In genomic region chr6:84329106-84329505, GRCm38 (mm10) we compare ENCODE assay signal across 16 mouse cellular contexts.
DNase-seq lines count a peak whose midpoint lies in the region; ATAC-seq and TF ChIP-seq lines count a peak whose summit lies in the region.
"Had no signal": no experiment of that assay in that cellular context is flagged by ENCODE, and none has a peak within 500 bp of the region (broad histone marks: within the 10 kb centered on the region; RNA-seq: fewer than 3 reads in every experiment).

No protein-coding gene starts in this region.

- WGBS in liver, embryonic 13.5 days (ENCODE audit: insufficient replicate concordance): 26% methylated on average over 7 of the region's 7 CpGs
- WGBS in liver, postnatal 0 days (ENCODE audit: insufficient replicate concordance): 44% methylated on average over 7 of the region's 7 CpGs
- 50% methylated on average over 7 of the region's 7 CpGs for WGBS in limb, embryonic 12.5 days

- TF ChIP-seq EP300 in liver, postnatal 0 days (IDR thresholded peaks at IDR 0.05; ENCODE audit: low read depth): no peak

- peaks cover 34% of the 10 kb centered on the region for H3K4me1 ChIP-seq in liver, embryonic 13.5 days (replicated peaks)
- H3K4me1 ChIP-seq in liver, postnatal 0 days (ENCODE audit: insufficient read depth): no peaks in the 10 kb centered on the region
- peaks cover 5% of the 10 kb centered on the region; the same call in 1 of the 2 replicates for H3K4me1 ChIP-seq in limb, embryonic 12.5 days (replicated peaks)
- H3K4me1 ChIP-seq: hindbrain, embryonic 13.5 days; neural tube, embryonic 13.5 days had no signal

- H3K27me3 ChIP-seq in liver, embryonic 13.5 days: peaks cover 14% of the 10 kb centered on the region
- 0 out of 2 replicates have a peak, but pooled peaks cover 4% of the 10 kb centered on the region for H3K27me3 ChIP-seq in liver, postnatal 0 days (ENCODE audit: insufficient read depth, low read length)
- no peaks in the 10 kb centered on the region; the same call in 1 of the 2 replicates for H3K27me3 ChIP-seq in limb, embryonic 12.5 days
- H3K27me3 ChIP-seq: hindbrain, embryonic 13.5 days; neural tube, embryonic 13.5 days had no signal

- ATAC-seq in liver, embryonic 13.5 days (ENCODE audit: low read depth): no peak
- no peak for ATAC-seq in liver, postnatal 0 days
- ATAC-seq in limb, embryonic 12.5 days (ENCODE audit: insufficient number of reproducible peaks, insufficient read depth, low FRiP score, low TSS enrichment, low read depth): no peak
- ATAC-seq in inflammation-experienced regulatory T-cells, adult 6 months: no peak
- ATAC-seq: intestine, embryonic 16.5 days had no signal

- no peaks in the 10 kb centered on the region for H3K36me3 ChIP-seq in liver, embryonic 13.5 days
- H3K36me3 ChIP-seq in liver, postnatal 0 days (replicated peaks; ENCODE audit: insufficient read depth, low read length): no peaks in the 10 kb centered on the region
- no peaks in the 10 kb centered on the region for H3K36me3 ChIP-seq in limb, embryonic 12.5 days
- H3K36me3 ChIP-seq: heart, embryonic 15.5 days; hindbrain, embryonic 13.5 days; neural tube, embryonic 13.5 days had no signal

- no peak overlapping the region for H3K27ac ChIP-seq in liver, embryonic 13.5 days
- no peak overlapping the region for H3K27ac ChIP-seq in liver, postnatal 0 days (ENCODE audit: low read depth)
- H3K27ac ChIP-seq in limb, embryonic 12.5 days: 0 out of 2 replicates have a peak overlapping the region, but pooled peaks have one; percentile 18
- H3K27ac ChIP-seq: heart, embryonic 15.5 days; hindbrain, embryonic 13.5 days; kidney, postnatal 0 days; layer of hippocampus, adult 2 months; neural tube, embryonic 13.5 days had no signal

- H3K9ac ChIP-seq in liver, embryonic 13.5 days: no peak overlapping the region
- H3K9ac ChIP-seq in liver, postnatal 0 days (replicated peaks): no peak overlapping the region
- H3K9ac ChIP-seq in limb, embryonic 12.5 days (replicated peaks): no peak overlapping the region
- H3K9ac ChIP-seq: heart, embryonic 15.5 days; hindbrain, embryonic 13.5 days; neural tube, embryonic 13.5 days had no signal

- TF ChIP-seq CTCF in liver, postnatal 0 days (IDR thresholded peaks at IDR 0.05; ENCODE audit: low read depth): no peak

- DNase-seq in cerebellum, postnatal 14 days: peak; percentile 37 to 63
- DNase-seq in cerebellum, adult 11 months: no peak
- no peak for DNase-seq in liver, embryonic 13.5 days
- DNase-seq in liver, postnatal 0 days: no peak
- peak; percentile 20 for DNase-seq in MEL-GATA-1-ER (ENCODE audit: extremely low read depth, low read depth)
- DNase-seq in B cell, adult 2 months: no peak
- DNase-seq: thymus, postnatal 36 days had no signal

- H3K4me2 ChIP-seq in liver, embryonic 13.5 days: peak overlapping the region; percentile 11; the same call in 1 of the 2 replicates
- no peak overlapping the region for H3K4me2 ChIP-seq in liver, postnatal 0 days (ENCODE audit: low read depth, low read length)
- H3K4me2 ChIP-seq in limb, embryonic 12.5 days: no peak overlapping the region
- H3K4me2 ChIP-seq: heart, embryonic 15.5 days; hindbrain, embryonic 13.5 days; neural tube, embryonic 13.5 days had no signal

- no peaks in the 10 kb centered on the region for H3K9me3 ChIP-seq in liver, embryonic 13.5 days (replicated peaks)
- no peaks in the 10 kb centered on the region for H3K9me3 ChIP-seq in liver, postnatal 0 days (ENCODE audit: low read length)
- 0 out of 2 replicates have a peak, but pooled peaks cover 5% of the 10 kb centered on the region for H3K9me3 ChIP-seq in limb, embryonic 12.5 days
- H3K9me3 ChIP-seq: heart, embryonic 15.5 days; hindbrain, embryonic 13.5 days had no signal

- H3K4me3 ChIP-seq in liver, embryonic 13.5 days (replicated peaks): no peak overlapping the region
- no peak overlapping the region for H3K4me3 ChIP-seq in liver, postnatal 0 days (ENCODE audit: low read depth, low read length)
- H3K4me3 ChIP-seq in limb, embryonic 12.5 days (replicated peaks): no peak overlapping the region
- H3K4me3 ChIP-seq: heart, embryonic 15.5 days; hindbrain, embryonic 13.5 days; layer of hippocampus, adult 2 months; megakaryocyte, embryonic 14.5 days; neural tube, embryonic 13.5 days had no signal

Comparison
In these comparisons a context has a peak if more than half of its experiments do, and no peak if none do; other contexts are left out.
1. DNase-seq: peak in cerebellum, postnatal 14 days (2 of 2) and MEL-GATA-1-ER (single experiment); none in cerebellum, adult 11 months (single experiment), liver, embryonic 13.5 days (single experiment), liver, postnatal 0 days (single experiment) and B cell, adult 2 months (0 of 2).